Mouse (Mus musculus) megakaryocyte, embryonic 14.5 days (primary cell): ENCODE results near the gene Tubal3. TPM values are rescaled to one million over a fixed set of nuclear protein-coding genes. Genes with fewer than 3 reads are reported as not detected.

Experiments used
- H3K27me3 ChIP-seq: replicated peaks from 2 replicates; pipeline ENCODE3; 2012; ENCODE audit warnings: inconsistent platforms
- H3K36me3 ChIP-seq: replicated peaks from 2 replicates; pipeline ENCODE3; 2012; ENCODE audit warnings: low read length, inconsistent platforms, mixed read lengths
- H3K4me1 ChIP-seq: 2 replicates; pipeline ENCODE4 v1.6.1; 2012; ENCODE audit warnings: inconsistent platforms
- H3K4me3 ChIP-seq: replicated peaks from 2 replicates; pipeline ENCODE3; 2012; ENCODE audit warnings: moderate library complexity, mild to moderate bottlenecking, inconsistent platforms
- H3K9me3 ChIP-seq: 2 replicates; pipeline ENCODE4 v1.6.1; 2012; ENCODE audit warnings: inconsistent platforms
- FLI1 ChIP-seq: IDR thresholded peaks from 2 replicates; pipeline ENCODE4 v1.6.1; 2012; ENCODE audit warnings: low read length, inconsistent platforms, mixed read lengths
- GATA1 ChIP-seq: IDR thresholded peaks from 3 replicates; pipeline ENCODE4 v1.6.1; 2012; ENCODE audit warnings: mixed read lengths, low read length, inconsistent platforms, borderline replicate concordance
- polyA plus RNA-seq: library from polyadenylated mRNA; stranded (reverse); fragments of >175 nt; gene quantifications from 2 replicates; pipeline ENCODE4 v1.2.3, GENCODE M21; 2012; ENCODE audit warnings: low replicate concordance; ENCODE audit not compliant: insufficient read depth

Tubal3 gene
- polyA plus RNA-seq, 1 experiment: not detected

GRCm38 (mm10) chr13:3913504-3913903, 4.6 kb upstream of the Tubal3 start:
- Histone ChIP-seq H3K4me1 (peaks cover 16% of the 10 kb centered on the region), H3K36me3 (peaks cover 39% of the 10 kb centered on the region), H3K9me3 (no peaks in the 10 kb centered on the region), H3K27me3 (no peaks in the 10 kb centered on the region), H3K4me3 (no peak overlapping the region)
- TF ChIP-seq GATA1 (no peak), FLI1 (no peak)

GRCm38 (mm10) chr13:3924483-3924882, 6.4 kb downstream of the Tubal3 start:
- Histone ChIP-seq H3K36me3 (no peaks in the 10 kb centered on the region), H3K4me1 (no peaks in the 10 kb centered on the region), H3K4me3 (no peak overlapping the region), H3K9me3 (no peaks in the 10 kb centered on the region), H3K27me3 (peaks cover 4% of the 10 kb centered on the region)
- no peak for TF ChIP-seq GATA1
- TF ChIP-seq FLI1: no peak

- TF ChIP-seq FLI1: no peak
- TF ChIP-seq GATA1: no peak
- H3K27me3 ChIP-seq: peaks cover 6% of the 10 kb centered on the region
- no peaks in the 10 kb centered on the region for H3K9me3 ChIP-seq
- no peaks in the 10 kb centered on the region for H3K36me3 ChIP-seq
- no peak overlapping the region for H3K4me3 ChIP-seq
- H3K4me1 ChIP-seq: no peaks in the 10 kb centered on the region
These were observed 7.6 kb downstream of the Tubal3 start for GRCm38 (mm10) chr13:3925632-3926031.

GRCm38 (mm10) chr13:3926046-3926445, 8.0 kb downstream of the Tubal3 start:
- Histone ChIP-seq H3K27me3 (peaks cover 6% of the 10 kb centered on the region), H3K9me3 (no peaks in the 10 kb centered on the region), H3K4me3 (no peak overlapping the region), H3K36me3 (no peaks in the 10 kb centered on the region), H3K4me1 (no peaks in the 10 kb centered on the region)
- TF ChIP-seq FLI1 (no peak), GATA1 (no peak)

- TF ChIP-seq GATA1: no peak
- no peak for TF ChIP-seq FLI1
These were observed 26.6 kb downstream of the Tubal3 start for GRCm38 (mm10) chr13:3944699-3945098.

GRCm38 (mm10) chr13:3945249-3945648, 27.2 kb downstream of the Tubal3 start, which contains the start of gene Ucn3:
Gene Ucn3, minus strand, starts transcription at chr13:3945349.
- TF ChIP-seq FLI1 (no peak), GATA1 (no peak)
- H3K36me3 ChIP-seq: no peaks in the 10 kb centered on the region
- H3K4me3 ChIP-seq: no peak within 1 kb of the TSS
- peaks cover 9% of the 10 kb centered on the region for H3K9me3 ChIP-seq
- no peaks in the 10 kb centered on the region for H3K4me1 ChIP-seq
- peaks cover 4% of the 10 kb centered on the region for H3K27me3 ChIP-seq

More at GRCm38 (mm10) chr13:3944699-3945098, 26.6 kb downstream of the Tubal3 start:
- peaks cover 9% of the 10 kb centered on the region for H3K9me3 ChIP-seq
- no peak overlapping the region for H3K4me3 ChIP-seq
- no peaks in the 10 kb centered on the region for H3K36me3 ChIP-seq
- peaks cover 4% of the 10 kb centered on the region for H3K27me3 ChIP-seq
- H3K4me1 ChIP-seq: no peaks in the 10 kb centered on the region

- no peaks in the 10 kb centered on the region for H3K9me3 ChIP-seq
- H3K27me3 ChIP-seq: peaks cover 2% of the 10 kb centered on the region
- no peaks in the 10 kb centered on the region for H3K4me1 ChIP-seq
- peak overlapping the region; percentile 31 for H3K4me3 ChIP-seq
- TF ChIP-seq FLI1 (no peak), GATA1 (no peak)
- no peaks in the 10 kb centered on the region for H3K36me3 ChIP-seq
These were observed 29.2 kb downstream of the Tubal3 start for GRCm38 (mm10) chr13:3947267-3947666.

- Histone ChIP-seq H3K36me3 (no peaks in the 10 kb centered on the region), H3K4me3 (no peak overlapping the region), H3K9me3 (no peaks in the 10 kb centered on the region), H3K4me1 (no peaks in the 10 kb centered on the region), H3K27me3 (no peaks in the 10 kb centered on the region)
- TF ChIP-seq GATA1 (no peak), FLI1 (no peak)
These were observed 31.4 kb downstream of the Tubal3 start for GRCm38 (mm10) chr13:3949477-3949876.

- no peak for TF ChIP-seq FLI1
These were observed 33.3 kb downstream of the Tubal3 start for GRCm38 (mm10) chr13:3951198-3951914.

GRCm38 (mm10) chr13:3968849-3969248, 50.8 kb downstream of the Tubal3 start:
- TF ChIP-seq FLI1 (no peak), GATA1 (no peak)
- no peaks in the 10 kb centered on the region for H3K36me3 ChIP-seq

More at GRCm38 (mm10) chr13:3951198-3951914, 33.3 kb downstream of the Tubal3 start:
- Histone ChIP-seq H3K27me3 (no peaks in the 10 kb centered on the region), H3K4me3 (no peak overlapping the region), H3K36me3 (no peaks in the 10 kb centered on the region), H3K9me3 (no peaks in the 10 kb centered on the region), H3K4me1 (no peaks in the 10 kb centered on the region)

More at GRCm38 (mm10) chr13:3968849-3969248, 50.8 kb downstream of the Tubal3 start:
- H3K9me3 ChIP-seq: peaks cover 4% of the 10 kb centered on the region
- H3K27me3 ChIP-seq: no peaks in the 10 kb centered on the region
- H3K4me1 ChIP-seq: no peaks in the 10 kb centered on the region
- H3K4me3 ChIP-seq: no peak overlapping the region

Other genes starting within 250 kb of the Tubal3 start
- not detected in 2 replicates for gene Calml3, start 114.0 kb upstream of the Tubal3 start, polyA plus RNA-seq
- not detected in 2 replicates for gene Calm4, start 80.5 kb upstream of the Tubal3 start, polyA plus RNA-seq
- gene Calm5, start 64.1 kb upstream of the Tubal3 start, polyA plus RNA-seq: not detected in 2 replicates
- gene Net1, start 54 bp upstream of the Tubal3 start, polyA plus RNA-seq: 7.9 and 8.6 TPM in 2 replicates
- not detected in 2 replicates for gene Ucn3, start 27.1 kb downstream of the Tubal3 start, polyA plus RNA-seq
- not detected in 2 replicates for gene Akr1c14, start 130.7 kb downstream of the Tubal3 start, polyA plus RNA-seq
- not detected in 2 replicates for gene Akr1c18, start 232.4 kb downstream of the Tubal3 start, polyA plus RNA-seq